Mouse (Mus musculus) small intestine, adult 2 months (tissue): Measurements from ENCODE around the gene Adam30.

Experiments
- CTCF ChIP-seq: fragments of 200-500 bp; IDR thresholded peaks from 2 replicates; pipeline ENCODE4 v1.5.1; 2012; ENCODE audit warnings: low read depth, mild to moderate bottlenecking, control low read depth, inconsistent platforms, low read length, moderate library complexity, mixed read lengths; ENCODE audit not compliant: insufficient replicate concordance, insufficient read length; ENCODE audit errors: extremely low read depth
- POLR2A ChIP-seq: fragments of 200-500 bp; IDR thresholded peaks from 2 replicates; pipeline ENCODE4 v1.6.1; 2012; ENCODE audit warnings: low read depth, mild to moderate bottlenecking, control low read depth, inconsistent platforms, low read length, moderate library complexity

GRCm38 (mm10) chr3:98157073-98157472 is 3.4 kb upstream of the Adam30 start:
- TF ChIP-seq CTCF (no peak), POLR2A (no peak)
